Mouse (Mus musculus): ENCODE data around the gene Kctd12b.
A peak's percentile ranks its signal among the peaks of the same experiment; 100 is the strongest.
"Not testable (repeated sequence)": the region's sequence is repeated elsewhere in the genome, so short reads cannot be mapped to it uniquely, and the experiment has no call there.

Kctd12b gene

DNA sequence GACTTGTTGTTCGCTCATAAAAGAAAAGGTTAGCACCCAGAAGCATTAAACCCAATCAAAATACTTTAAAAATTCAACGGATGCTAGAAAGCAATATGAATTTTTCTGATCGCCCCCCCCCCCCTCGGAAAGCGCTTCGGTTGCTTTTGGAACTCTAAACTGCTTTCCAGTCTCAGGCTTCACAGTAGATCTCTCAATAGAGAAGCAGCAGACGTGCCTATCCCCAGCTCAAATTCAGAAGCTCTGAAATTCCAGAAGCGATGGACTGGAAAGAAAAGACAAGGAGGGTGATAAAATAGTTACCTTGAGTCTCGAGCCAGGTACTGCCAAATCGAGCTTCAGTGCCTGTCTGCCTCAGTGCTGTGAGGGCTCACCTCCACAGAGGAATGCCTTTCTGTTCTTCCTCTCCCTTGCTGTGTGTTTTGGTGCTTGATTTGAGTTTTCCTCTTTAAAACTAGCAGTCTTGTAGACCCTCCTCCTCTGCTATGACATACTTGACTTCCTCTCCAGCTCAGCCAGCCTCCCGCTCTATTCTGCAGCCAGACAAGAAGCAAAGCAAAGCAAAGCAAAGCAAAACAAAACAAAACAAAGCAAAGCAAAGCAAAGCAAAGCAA is at the start of gene Kctd12b:
Kctd12b (minus strand) TSS at position 610 of the 614 bp plus-strand sequence.
- no peak for DNase-seq

DNA sequence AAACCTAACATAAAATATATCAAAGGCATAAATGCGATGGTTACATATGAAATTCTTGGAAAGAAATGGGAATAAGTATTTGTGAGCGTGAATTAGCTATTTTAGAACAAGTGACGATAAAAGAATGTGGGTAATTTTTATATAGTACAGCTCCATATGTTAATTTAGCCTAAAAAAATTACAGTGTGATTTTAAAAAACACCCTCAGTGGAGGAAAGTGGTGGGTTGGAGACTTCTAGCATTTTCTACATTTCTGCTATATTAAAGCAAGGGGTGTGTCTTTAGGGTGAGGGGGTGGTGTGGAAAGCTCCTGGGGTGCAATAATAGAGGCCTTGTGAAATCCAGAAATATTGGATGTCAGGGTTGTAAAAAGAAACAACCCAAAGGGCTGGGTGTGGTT is 46.3 kb upstream of the Kctd12b start:
- no peak for DNase-seq

GRCm38 (mm10) chrX:153735697-153736096 is 39.5 kb upstream of the Kctd12b start:
- DNase-seq = no peak

GRCm38 (mm10) chrX:153724400-153724799 is 28.2 kb upstream of the Kctd12b start:
- DNase-seq = peak; percentile 29

DNA sequence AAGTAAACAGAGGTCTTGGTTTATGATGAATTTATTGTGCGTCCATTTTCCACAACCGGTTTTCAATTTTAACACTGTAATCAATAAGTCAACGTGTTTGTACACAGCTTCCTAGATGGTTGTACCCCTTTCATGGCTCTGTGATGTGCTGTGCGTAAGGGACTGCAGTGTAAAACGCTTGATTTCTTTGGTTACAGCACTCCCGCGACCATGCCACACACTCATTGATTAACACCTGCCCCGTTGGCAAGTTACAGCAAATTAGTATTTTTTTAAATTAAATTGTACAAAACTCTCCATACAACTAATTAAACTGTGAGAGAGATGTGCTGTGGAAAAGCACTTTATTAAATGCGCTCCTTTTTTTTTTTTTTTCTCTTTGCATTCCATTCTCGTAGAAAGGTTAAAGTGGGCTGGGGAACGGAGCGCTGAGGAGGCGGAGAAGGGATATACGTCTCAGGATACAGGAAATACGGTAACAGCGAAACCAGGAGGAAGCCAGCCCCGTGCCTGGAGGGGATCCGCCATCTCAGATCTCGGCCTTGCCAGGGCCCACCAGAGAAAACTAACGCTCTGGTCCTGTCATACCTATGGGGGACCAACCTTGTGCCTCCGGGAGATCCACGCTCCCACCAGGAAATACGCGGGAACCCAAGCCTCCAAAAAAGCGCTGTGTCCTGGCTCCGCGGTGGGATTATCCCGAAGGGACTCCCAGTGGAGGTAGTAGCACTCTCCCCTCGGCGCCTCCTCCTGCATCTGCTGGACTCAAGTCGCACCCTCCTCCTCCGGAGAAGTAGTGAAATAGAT is 27.1 kb upstream of the Kctd12b start, which contains the start of gene Nbdy:
Nbdy (plus strand) TSS at position 481 of the 807 bp plus-strand sequence.
- DNase-seq = peak; percentile 51

DNA sequence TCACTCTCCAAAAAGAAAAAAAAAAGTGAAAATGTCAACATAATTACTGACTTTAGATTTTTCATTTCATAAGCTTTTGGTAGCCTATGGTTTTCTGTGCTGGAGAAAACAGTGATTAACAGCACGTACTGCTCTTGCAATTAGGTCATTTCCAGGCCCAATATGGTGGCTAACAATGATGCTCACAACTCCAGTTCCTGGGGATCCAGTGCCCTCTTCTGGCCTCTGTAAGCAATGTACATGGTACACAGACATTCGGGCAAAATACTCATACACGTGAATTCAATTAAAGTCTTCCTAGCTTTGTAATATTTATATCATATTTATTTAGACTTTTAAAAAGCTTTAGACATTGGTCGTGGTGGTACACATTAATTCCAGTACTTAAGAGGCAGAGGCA is 23.4 kb upstream of the Kctd12b start:
- DNase-seq = no peak

DNA sequence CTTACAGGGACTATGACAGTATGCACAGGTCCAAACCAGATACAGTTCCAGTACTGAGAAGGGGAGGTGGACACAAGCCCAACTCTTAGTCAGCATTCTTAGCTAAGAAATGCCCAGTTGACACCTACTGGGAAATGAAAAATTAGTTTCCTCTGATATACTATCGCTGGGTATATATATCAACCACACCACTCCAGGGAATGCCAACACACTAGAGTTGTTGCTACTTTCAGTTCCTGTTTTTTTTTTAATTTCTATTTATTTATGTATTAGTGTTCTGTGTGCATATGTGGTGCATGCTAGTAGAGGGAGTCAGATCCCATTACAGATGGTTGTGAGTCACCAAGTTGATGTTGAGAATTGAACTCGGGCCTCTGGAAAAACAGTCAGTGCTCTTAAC is 20.5 kb upstream of the Kctd12b start:
- DNase-seq = no peak

GRCm38 (mm10) chrX:153707735-153708134 is 11.5 kb upstream of the Kctd12b start:
- DNase-seq = no peak

DNA sequence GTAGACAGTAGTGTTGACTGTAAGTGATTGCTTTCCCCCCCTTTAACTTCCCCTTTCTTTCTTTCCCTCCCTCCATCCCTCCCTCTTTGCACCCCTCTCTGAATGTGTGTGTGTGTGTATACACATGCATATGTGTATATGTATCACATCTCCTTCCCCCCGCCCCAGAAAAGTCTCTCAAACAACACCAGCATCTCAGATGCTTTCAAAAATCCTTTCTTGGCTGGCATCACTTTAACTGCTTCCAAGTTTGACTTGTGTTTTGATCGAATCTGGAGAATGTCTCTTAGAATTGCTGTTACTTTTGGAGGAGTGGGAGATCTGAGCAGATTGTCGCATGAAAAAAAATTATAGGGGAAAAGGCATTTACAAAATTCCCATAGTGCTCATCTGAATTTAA is 4.3 kb upstream of the Kctd12b start:
- no peak for DNase-seq

DNA sequence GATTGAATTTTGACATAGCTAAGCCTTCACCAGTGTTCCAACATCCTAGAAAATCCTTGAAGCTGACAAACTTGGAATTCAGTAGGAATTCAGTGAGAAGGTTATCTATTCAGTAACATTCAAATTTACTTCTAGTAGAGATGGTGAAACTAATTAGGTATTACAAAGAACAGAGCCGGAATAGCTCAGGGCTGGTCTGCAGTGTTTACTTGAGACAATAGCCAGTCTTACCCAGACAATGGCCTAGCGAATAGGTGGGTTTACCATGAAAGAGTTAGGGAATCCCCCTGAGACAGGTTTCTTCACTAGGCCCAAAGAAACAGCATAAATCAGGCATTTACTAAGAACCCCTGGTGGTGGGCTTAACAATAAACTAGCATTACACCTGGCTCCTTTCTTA is 28.0 kb downstream of the Kctd12b start:
- DNase-seq = not testable (repeated sequence)

DNA sequence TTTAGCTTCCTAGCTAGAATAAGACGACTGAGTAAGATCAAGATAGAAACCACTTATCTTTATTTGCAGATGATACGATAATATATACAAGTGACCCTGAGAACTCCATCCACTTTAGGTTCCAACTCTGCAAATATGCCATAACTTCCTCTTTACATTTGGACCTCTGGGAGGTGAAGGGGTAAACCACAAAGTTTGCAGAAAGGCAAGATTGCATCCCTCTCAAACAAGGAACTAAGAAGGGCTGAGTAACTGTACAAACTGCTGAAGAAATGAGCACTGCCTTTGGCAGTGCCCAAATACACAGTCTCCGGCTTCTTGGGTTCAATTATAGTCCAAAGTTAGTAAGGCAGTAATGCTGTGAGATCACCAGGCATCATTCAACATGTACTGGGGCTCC is 31.3 kb downstream of the Kctd12b start:
- no peak for DNase-seq

GRCm38 (mm10) chrX:153656949-153657348 is 39.2 kb downstream of the Kctd12b start:
- no peak for DNase-seq

DNA sequence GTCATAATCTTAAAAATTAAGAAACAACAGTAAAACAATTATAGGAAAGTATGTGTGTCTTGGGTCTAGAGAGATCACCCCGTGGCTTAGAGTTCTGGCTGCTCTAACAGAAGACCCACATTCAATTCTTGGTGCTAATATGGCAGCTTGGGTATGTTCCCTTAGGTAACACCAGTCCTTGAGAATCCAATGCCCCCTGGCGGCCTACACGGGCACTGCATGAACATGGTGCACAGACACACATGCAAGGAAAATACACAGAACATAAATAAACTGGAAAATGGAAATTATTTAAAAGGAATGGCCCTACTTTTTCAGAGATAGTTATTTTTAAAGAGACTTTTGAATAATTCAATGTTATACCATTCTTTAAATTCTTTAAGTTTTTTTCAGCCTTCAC is 55.6 kb downstream of the Kctd12b start:
- no peak for DNase-seq

- peak; percentile 7 for DNase-seq
Observed at GRCm38 (mm10) chrX:153636247-153636646, 59.9 kb downstream of the Kctd12b start.
